Mouse (Mus musculus) mammary gland, adult 2 months (tissue): ENCODE measurements around the gene 1110008L16Rik. TPM values are rescaled to one million over a fixed set of nuclear protein-coding genes. Genes with fewer than 3 reads are reported as not detected.

Source experiments
- polyA plus RNA-seq: library from polyadenylated mRNA; depleted of rRNA; stranded (reverse); fragments of >200 nt; gene quantifications from 2 replicates; pipeline ENCODE4 v1.2.3, GENCODE M21; 2012; ENCODE audit warnings: low replicate concordance; rRNA removed

1110008L16Rik gene
- polyA plus RNA-seq, result 4.4 and 8.7 TPM in 2 replicates

GRCm38 (mm10) chr12:55299336-55299735, at the start of gene 1110008L16Rik:
TSS of gene 1110008L16Rik (plus strand) at chr12:55299577.

GRCm38 (mm10) chr12:55302485-55303441, 3.4 kb downstream of the 1110008L16Rik start, which contains the start of gene Ppp2r3c:
TSS of gene Ppp2r3c (minus strand) at chr12:55302998.

GRCm38 (mm10) chr12:55384023-55384749, 84.8 kb downstream of the 1110008L16Rik start, which contains the start of gene Psma6:
TSS of gene Psma6 (plus strand) at chr12:55384222.

Other genes starting within 250 kb of the 1110008L16Rik start
- 2.7 and 9.9 TPM in 2 replicates for gene 2700097O09Rik, start 219.5 kb upstream of the 1110008L16Rik start, polyA plus RNA-seq
- gene Srp54a, start 219.3 kb upstream of the 1110008L16Rik start, polyA plus RNA-seq, result 14.3 and 15.1 TPM in 2 replicates
- 6.7 and 8.9 TPM in 2 replicates for gene Fam177a, start 175.1 kb upstream of the 1110008L16Rik start, polyA plus RNA-seq
- 13.0 and 26.0 TPM in 2 replicates for gene Srp54b, start 144.5 kb upstream of the 1110008L16Rik start, polyA plus RNA-seq
- not detected in 2 replicates for gene 1700047I17Rik2, start 100.0 kb upstream of the 1110008L16Rik start, polyA plus RNA-seq
- gene Srp54c, start 69.4 kb upstream of the 1110008L16Rik start, polyA plus RNA-seq, result 4.3 and 10.0 TPM in 2 replicates
- gene Ppp2r3c, start 3.4 kb downstream of the 1110008L16Rik start, polyA plus RNA-seq, result 1.1 and 3.0 TPM in 2 replicates
- 23.4 and 74.8 TPM in 2 replicates for gene Psma6, start 84.6 kb downstream of the 1110008L16Rik start, polyA plus RNA-seq
- gene Nfkbia, start 193.1 kb downstream of the 1110008L16Rik start, polyA plus RNA-seq, result 249 and 322 TPM in 2 replicates